In the genomic region with DNA sequence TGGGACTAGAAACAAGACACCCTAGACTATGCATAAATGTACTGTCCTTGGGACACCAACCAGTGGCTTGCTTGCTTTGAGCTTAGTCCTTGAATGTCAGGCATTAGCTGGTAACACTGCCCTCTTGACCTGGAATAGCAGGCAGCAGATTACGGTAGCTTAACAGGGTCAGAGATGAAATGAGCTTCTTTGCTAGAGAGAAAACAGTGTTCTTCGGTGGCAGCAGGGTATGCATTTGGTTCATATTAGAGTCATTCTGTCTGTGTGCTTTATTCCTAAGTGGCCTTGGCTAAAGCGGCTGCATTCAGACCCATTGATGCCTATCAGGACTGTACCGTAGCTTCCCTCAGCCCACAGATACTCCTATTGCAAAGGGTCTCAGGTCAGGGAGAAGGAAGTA, we compare ENCODE assay signal across 17 mouse cellular contexts.
DNase-seq lines count a peak whose midpoint lies in the region; ATAC-seq and TF ChIP-seq lines count a peak whose summit lies in the region.
"Had no signal": no experiment of that assay in that cellular context is flagged by ENCODE, and none has a peak within 500 bp of the region (broad histone marks: within the 10 kb centered on the region; RNA-seq: fewer than 3 reads in every experiment).

No protein-coding gene starts in this region.

- DNase-seq in forebrain, embryonic 10.5 days (ENCODE audit: extremely low spot score, low spot score): no peak
- no peak for DNase-seq in kidney, adult 2 months
- DNase-seq in kidney, adult 8-10 months: no peak
- DNase-seq in stomach, postnatal 0 days (ENCODE audit: low spot score): no peak
- DNase-seq: adrenal gland, postnatal 14 days; cerebellum, adult 18-20 months; thymus, postnatal 36 days had no signal

- no peaks in the 10 kb centered on the region for H3K27me3 ChIP-seq in forebrain, embryonic 10.5 days (ENCODE audit: poor library complexity, severe bottlenecking)
- no peaks in the 10 kb centered on the region for H3K27me3 ChIP-seq in forebrain, embryonic 13.5 days
- H3K27me3 ChIP-seq in kidney, adult 2 months (replicated peaks; ENCODE audit: control insufficient read depth, insufficient read depth, low read length): no peaks in the 10 kb centered on the region
- no peaks in the 10 kb centered on the region for H3K27me3 ChIP-seq in stomach, embryonic 16.5 days (ENCODE audit: control insufficient read depth, insufficient read depth, low read length)
- no peaks in the 10 kb centered on the region for H3K27me3 ChIP-seq in stomach, postnatal 0 days (ENCODE audit: control insufficient read depth, insufficient read depth, low read length)
- H3K27me3 ChIP-seq: CH12.LX; liver, embryonic 15.5 days; megakaryocyte, embryonic 14.5 days; neural tube, embryonic 12.5 days; stomach, embryonic 15.5 days had no signal

- H3K4me1 ChIP-seq in forebrain, embryonic 10.5 days: peaks cover 21% of the 10 kb centered on the region
- no peaks in the 10 kb centered on the region for H3K4me1 ChIP-seq in forebrain, embryonic 13.5 days
- H3K4me1 ChIP-seq in kidney, adult 2 months (ENCODE audit: control insufficient read depth, insufficient read depth, low read length): no peaks in the 10 kb centered on the region
- H3K4me1 ChIP-seq in stomach, embryonic 16.5 days (ENCODE audit: control insufficient read depth, insufficient read depth, low read length): no peaks in the 10 kb centered on the region
- H3K4me1 ChIP-seq in stomach, postnatal 0 days (replicated peaks; ENCODE audit: control insufficient read depth, insufficient read depth): no peaks in the 10 kb centered on the region
- H3K4me1 ChIP-seq: neural tube, embryonic 12.5 days; stomach, embryonic 15.5 days had no signal

- WGBS in forebrain, embryonic 10.5 days: 58% methylated on average over 4 of the region's 4 CpGs
- 78% methylated on average over 4 of the region's 4 CpGs for WGBS in forebrain, embryonic 13.5 days
- 63% methylated on average over 4 of the region's 4 CpGs for WGBS in kidney, adult 2 months
- WGBS in stomach, embryonic 16.5 days: 74% methylated on average over 4 of the region's 4 CpGs
- 75% methylated on average over 4 of the region's 4 CpGs for WGBS in stomach, postnatal 0 days

- no peak for TF ChIP-seq CTCF in kidney, adult 2 months (conservative IDR thresholded peaks at IDR 0.05; ENCODE audit: insufficient read depth, insufficient read length, low read depth, low read length)
- TF ChIP-seq CTCF in stomach, postnatal 0 days (IDR thresholded peaks at IDR 0.05; ENCODE audit: low read depth): no peak

- no peaks in the 10 kb centered on the region for H3K9me3 ChIP-seq in forebrain, embryonic 10.5 days
- no peaks in the 10 kb centered on the region for H3K9me3 ChIP-seq in forebrain, embryonic 13.5 days (replicated peaks)
- H3K9me3 ChIP-seq in stomach, embryonic 16.5 days (replicated peaks; ENCODE audit: control insufficient read depth, low read length): no peaks in the 10 kb centered on the region
- H3K9me3 ChIP-seq in stomach, postnatal 0 days (ENCODE audit: control insufficient read depth, low read length): no peaks in the 10 kb centered on the region
- H3K9me3 ChIP-seq: liver, embryonic 15.5 days; neural tube, embryonic 12.5 days; stomach, embryonic 15.5 days had no signal

- H3K9ac ChIP-seq in forebrain, embryonic 13.5 days: no peak overlapping the region
- no peak overlapping the region for H3K9ac ChIP-seq in stomach, embryonic 16.5 days (ENCODE audit: low read length)
- H3K9ac ChIP-seq in stomach, postnatal 0 days (ENCODE audit: low read length): no peak overlapping the region
- H3K9ac ChIP-seq: liver, embryonic 15.5 days; neural tube, embryonic 12.5 days; stomach, embryonic 15.5 days had no signal

- H3K27ac ChIP-seq in forebrain, embryonic 10.5 days: 0 out of 2 replicates have a peak overlapping the region, but pooled peaks have one; percentile 27
- no peak overlapping the region for H3K27ac ChIP-seq in forebrain, embryonic 13.5 days
- peak overlapping the region; percentile 61 for H3K27ac ChIP-seq in kidney, adult 2 months (ENCODE audit: insufficient read depth, low read depth, low read length)
- H3K27ac ChIP-seq in stomach, embryonic 16.5 days (ENCODE audit: low read length): peak overlapping the region; percentile 21; the same call in 1 of the 2 replicates
- H3K27ac ChIP-seq in stomach, postnatal 0 days (replicated peaks): no peak overlapping the region
- H3K27ac ChIP-seq: hindbrain, postnatal 0 days; liver, embryonic 15.5 days; neural tube, embryonic 12.5 days; stomach, embryonic 15.5 days had no signal

- no peak overlapping the region for H3K4me2 ChIP-seq in forebrain, embryonic 13.5 days
- no peak overlapping the region for H3K4me2 ChIP-seq in stomach, embryonic 16.5 days (ENCODE audit: low read depth, low read length)
- H3K4me2 ChIP-seq in stomach, postnatal 0 days (replicated peaks; ENCODE audit: low read depth): no peak overlapping the region
- H3K4me2 ChIP-seq: liver, embryonic 15.5 days; neural tube, embryonic 12.5 days; stomach, embryonic 15.5 days had no signal

- TF ChIP-seq POLR2A in kidney, adult 2 months (IDR thresholded peaks at IDR 0.05; ENCODE audit: low read depth, low read length): no peak

- TF ChIP-seq EP300 in stomach, postnatal 0 days (optimal IDR thresholded peaks at IDR 0.05): no peak

- H3K4me3 ChIP-seq in forebrain, embryonic 10.5 days: no peak overlapping the region
- H3K4me3 ChIP-seq in forebrain, embryonic 13.5 days: no peak overlapping the region
- H3K4me3 ChIP-seq in kidney, adult 2 months (ENCODE audit: insufficient read depth, low read depth, low read length): no peak overlapping the region
- H3K4me3 ChIP-seq in stomach, embryonic 16.5 days (replicated peaks; ENCODE audit: low read length): no peak overlapping the region
- no peak overlapping the region for H3K4me3 ChIP-seq in stomach, postnatal 0 days (ENCODE audit: low read depth, low read length)
- H3K4me3 ChIP-seq: liver, embryonic 15.5 days; megakaryocyte, embryonic 14.5 days; neural tube, embryonic 12.5 days; stomach, embryonic 15.5 days had no signal

- no peaks in the 10 kb centered on the region for H3K36me3 ChIP-seq in forebrain, embryonic 10.5 days (replicated peaks)
- H3K36me3 ChIP-seq in forebrain, embryonic 13.5 days (ENCODE audit: poor library complexity, severe bottlenecking): no peaks in the 10 kb centered on the region
- H3K36me3 ChIP-seq in kidney, adult 2 months (ENCODE audit: control insufficient read depth, insufficient read depth, low read length): no peaks in the 10 kb centered on the region
- H3K36me3 ChIP-seq in stomach, embryonic 16.5 days (ENCODE audit: control insufficient read depth, insufficient read depth, low read length): no peaks in the 10 kb centered on the region
- H3K36me3 ChIP-seq in stomach, postnatal 0 days (ENCODE audit: control insufficient read depth, insufficient read depth, low read length): no peaks in the 10 kb centered on the region
- H3K36me3 ChIP-seq: liver, embryonic 15.5 days; neural tube, embryonic 12.5 days; stomach, embryonic 15.5 days had no signal

- ATAC-seq in forebrain, embryonic 13.5 days: no peak
- ATAC-seq in stomach, embryonic 16.5 days (ENCODE audit: insufficient read depth, low FRiP score): no peak
- no peak for ATAC-seq in stomach, postnatal 0 days (ENCODE audit: low FRiP score, low TSS enrichment)
- ATAC-seq in erythroblast, adult 5-6 weeks (replicated peaks; ENCODE audit: low FRiP score, poor library complexity, severe bottlenecking): no peak
- ATAC-seq: forebrain, embryonic 14.5 days; hindbrain, postnatal 0 days had no signal

Comparison
In these comparisons a context has a peak if more than half of its experiments do, and no peak if none do; other contexts are left out.
1. H3K27ac ChIP-seq: peak in forebrain, embryonic 10.5 days (single experiment), kidney, adult 2 months (single experiment) and stomach, embryonic 16.5 days (single experiment); none in forebrain, embryonic 13.5 days (single experiment) and stomach, postnatal 0 days (single experiment).